In genomic region chr6:30400716-30401115, GRCm38 (mm10) we compare ENCODE assay signal across 8 mouse cellular contexts. TPM values are rescaled to one million over a fixed set of nuclear protein-coding genes. Genes with fewer than 3 reads are reported as not detected.
DNase-seq lines count a peak whose midpoint lies in the region; ATAC-seq and TF ChIP-seq lines count a peak whose summit lies in the region.

No protein-coding gene starts in this region.

- peak overlapping the region; percentile 45 for H3K4me2 ChIP-seq in forebrain, embryonic 11.5 days (ENCODE audit: low read depth, low read length, severe bottlenecking)
- peak overlapping the region; percentile 47 for H3K4me2 ChIP-seq in limb, embryonic 15.5 days

- DNase-seq in cerebellum, adult 2 months = peak in 1 of 2 experiments; percentile 16
- DNase-seq in cerebellum, adult 9-11 months = no peak
- peak; percentile 54 for DNase-seq in 3T3-L1 (ENCODE audit: low read depth, low spot score)
- DNase-seq in forebrain, embryonic 11.5 days (ENCODE audit: low spot score) = no peak
- DNase-seq in spleen, postnatal 14 days (ENCODE audit: low spot score in 2 of 2) = no peak
- no peak for DNase-seq in yolk sac, embryonic 10.5 days (ENCODE audit: low spot score)
- no peak for DNase-seq in cerebellum, adult 18-20 months

- TF ChIP-seq CTCF in cerebellum, adult 2 months (IDR thresholded peaks at IDR 0.05; ENCODE audit: borderline replicate concordance, insufficient read depth, low read depth, low read length) = no peak

- 2% methylated on average over 7 of the region's 7 CpGs for WGBS in cerebellum, adult 2 months
- WGBS in forebrain, embryonic 11.5 days = 10% methylated on average over 7 of the region's 7 CpGs
- 3% methylated on average over 7 of the region's 7 CpGs for WGBS in limb, embryonic 15.5 days

- peak overlapping the region; percentile 58 for H3K9ac ChIP-seq in forebrain, embryonic 11.5 days (ENCODE audit: low read length)
- peak overlapping the region; percentile 54; the same call in 1 of the 2 replicates for H3K9ac ChIP-seq in limb, embryonic 15.5 days

- H3K36me3 ChIP-seq in forebrain, embryonic 11.5 days (ENCODE audit: control insufficient read depth, insufficient read depth, low read length) = no peaks in the 10 kb centered on the region
- no peaks in the 10 kb centered on the region for H3K36me3 ChIP-seq in limb, embryonic 15.5 days

- H3K27me3 ChIP-seq in cerebellum, adult 2 months (ENCODE audit: control insufficient read depth, insufficient read depth, low read length) = no peaks in the 10 kb centered on the region
- H3K27me3 ChIP-seq in forebrain, embryonic 11.5 days (ENCODE audit: control insufficient read depth, insufficient read depth, low read length) = no peaks in the 10 kb centered on the region
- no peaks in the 10 kb centered on the region for H3K27me3 ChIP-seq in limb, embryonic 15.5 days

- ATAC-seq in forebrain, embryonic 11.5 days (replicated peaks; ENCODE audit: low FRiP score) = no peak
- ATAC-seq in limb, embryonic 15.5 days (ENCODE audit: insufficient number of reproducible peaks, low FRiP score, low TSS enrichment, low read depth) = no peak

- peaks cover 3% of the 10 kb centered on the region; the same call in 1 of the 2 replicates for H3K4me1 ChIP-seq in cerebellum, adult 2 months (ENCODE audit: control insufficient read depth, insufficient read depth, low read length)
- H3K4me1 ChIP-seq in forebrain, embryonic 11.5 days (replicated peaks; ENCODE audit: control insufficient read depth, insufficient read depth, low read length) = peaks cover 3% of the 10 kb centered on the region; the same call in 1 of the 2 replicates
- H3K4me1 ChIP-seq in limb, embryonic 15.5 days = peaks cover 7% of the 10 kb centered on the region; the same call in 1 of the 2 replicates

- no peak for TF ChIP-seq POLR2A in cerebellum, adult 2 months (IDR thresholded peaks at IDR 0.05; ENCODE audit: borderline replicate concordance, insufficient read depth, low read length)

- no peaks in the 10 kb centered on the region for H3K9me3 ChIP-seq in forebrain, embryonic 11.5 days (ENCODE audit: control insufficient read depth, low read length)
- H3K9me3 ChIP-seq in limb, embryonic 15.5 days = no peaks in the 10 kb centered on the region

- peak overlapping the region; percentile 97 for H3K4me3 ChIP-seq in cerebellum, adult 2 months (replicated peaks; ENCODE audit: insufficient read depth, low read depth, low read length)
- peak overlapping the region; percentile 98 for H3K4me3 ChIP-seq in forebrain, embryonic 11.5 days (ENCODE audit: low read depth, low read length)
- H3K4me3 ChIP-seq in limb, embryonic 15.5 days = peak overlapping the region; percentile 99

- H3K27ac ChIP-seq in cerebellum, adult 2 months (ENCODE audit: insufficient read depth, low read length) = no peak overlapping the region; the same call in 1 of the 2 replicates
- H3K27ac ChIP-seq in forebrain, embryonic 11.5 days (ENCODE audit: low read depth, low read length) = peak overlapping the region; percentile 89
- peak overlapping the region; percentile 97 for H3K27ac ChIP-seq in limb, embryonic 15.5 days

RNA-seq across cellular contexts. Expression of gene Klhdc10, which starts 1.0 kb away (rescaled TPM):
- polyA plus RNA-seq in cerebellum, adult 2 months (2012; rRNA removed) = 84.2 and 90.8 TPM in 2 replicates
- polyA plus RNA-seq in forebrain, embryonic 11.5 days (2014; fragmentation: Nextera tagmentation; extraction: Ambion mirVana) = 33.0 and 37.4 TPM in 2 replicates
- polyA plus RNA-seq in limb, embryonic 15.5 days (2015; fragmentation: Nextera tagmentation; extraction: Ambion mirVana) = 19.5 and 25.5 TPM in 2 replicates

RNA-seq across cellular contexts. Expression of gene Zc3hc1, which starts 9.9 kb away (rescaled TPM):
- 26.6 and 30.2 TPM in 2 replicates for polyA plus RNA-seq in cerebellum, adult 2 months (2012; rRNA removed)
- 71.2 and 74.0 TPM in 2 replicates for polyA plus RNA-seq in forebrain, embryonic 11.5 days (2014; fragmentation: Nextera tagmentation; extraction: Ambion mirVana)
- polyA plus RNA-seq in limb, embryonic 15.5 days (2015; fragmentation: Nextera tagmentation; extraction: Ambion mirVana) = 53.1 and 54.3 TPM in 2 replicates
